Mouse (Mus musculus) MEL (cell line): Measurements from ENCODE around the gene Nemp1. TPM values are rescaled to one million over a fixed set of nuclear protein-coding genes. Genes with fewer than 3 reads are reported as not detected.

Source experiments
- DNase-seq: peaks from one replicate; pipeline ENCODE4 v3.0.0; 2011; ENCODE audit warnings: low read depth, low spot score
- H3K27ac ChIP-seq: 2 replicates; pipeline ENCODE4 v1.5.1; 2012; ENCODE audit warnings: low read depth, mild to moderate bottlenecking, control low read depth, low read length, moderate library complexity; ENCODE audit not compliant: control insufficient read depth
- H3K27me3 ChIP-seq, 2 experiments: fragments of 150-350 bp in 1 of 2; sonication (generic) in 1 of 2; 2 replicates each; pipeline ENCODE4 v1.6.1; 2012; ENCODE audit warnings: low read length in 2 of 2, mild to moderate bottlenecking in 2 of 2, improper control_type of control experiment in 1 of 2, moderate library complexity in 1 of 2; ENCODE audit not compliant: insufficient read depth in 2 of 2, control insufficient read depth in 1 of 2
- H3K36me3 ChIP-seq, 2 experiments: 2 replicates each; pipeline ENCODE4 v1.6.1; 2012 to 2014; ENCODE audit warnings: low read length in 2 of 2, improper control_type of control experiment in 1 of 2, inconsistent platforms in 1 of 2, mild to moderate bottlenecking in 1 of 2; ENCODE audit not compliant: insufficient read depth in 2 of 2, control insufficient read depth in 1 of 2
- H3K4me1 ChIP-seq, 2 experiments: fragments of 150-350 bp in 1 of 2; sonication (generic) in 1 of 2; 2 replicates each; pipeline ENCODE4 v1.6.1; 2012; ENCODE audit warnings: low read length in 2 of 2, improper control_type of control experiment in 1 of 2, mild to moderate bottlenecking in 1 of 2; ENCODE audit not compliant: insufficient read depth in 2 of 2, control insufficient read depth in 1 of 2
- H3K4me3 ChIP-seq, 2 experiments: fragments of 150-350 bp in 1 of 2; sonication (generic) in 1 of 2; 2 replicates each; pipeline ENCODE4 v1.5.1; 2012; ENCODE audit warnings: low read depth in 2 of 2, low read length in 2 of 2, mild to moderate bottlenecking in 2 of 2, moderate library complexity in 2 of 2, control low read depth in 1 of 2, improper control_type of control experiment in 1 of 2; ENCODE audit not compliant: control insufficient read depth in 1 of 2, insufficient read depth in 1 of 2
- H3K79me2 ChIP-seq: 2 replicates; pipeline ENCODE4 v1.6.1; 2012; ENCODE audit warnings: mild to moderate bottlenecking, low read length, moderate library complexity; ENCODE audit not compliant: control insufficient read depth, poor library complexity, insufficient read depth
- H3K9ac ChIP-seq: 2 replicates; pipeline ENCODE4 v1.6.1; 2012; ENCODE audit warnings: low read depth, mild to moderate bottlenecking, control low read depth, low read length, moderate library complexity; ENCODE audit not compliant: control insufficient read depth, poor library complexity, severe bottlenecking
- H3K9me3 ChIP-seq: fragments of 150-350 bp; sonication (generic); replicated peaks from 2 replicates; pipeline ENCODE4 v1.6.1; 2012; ENCODE audit warnings: mild to moderate bottlenecking, low read length, improper control_type of control experiment, moderate library complexity; ENCODE audit not compliant: insufficient read depth
- CHD1 ChIP-seq: IDR thresholded peaks from 2 replicates; pipeline ENCODE4 v1.6.1; 2012; ENCODE audit warnings: low read depth, mild to moderate bottlenecking, inconsistent platforms, low read length, improper control_type of control experiment
- CTCF ChIP-seq, 3 experiments: IDR thresholded peaks in 2 of 3; conservative IDR thresholded peaks in 1 of 3; 2 replicates each; pipeline ENCODE4 v1.5.1; 2011 to 2012; ENCODE audit warnings: low read length in 3 of 3, low read depth in 2 of 3, mild to moderate bottlenecking in 2 of 3, improper control_type of control experiment in 1 of 3, inconsistent platforms in 1 of 3, mixed read lengths in 1 of 3, moderate library complexity in 1 of 3; ENCODE audit not compliant: control insufficient read depth in 1 of 3, insufficient read depth in 1 of 3, poor library complexity in 1 of 3, severe bottlenecking in 1 of 3
- ELF1 ChIP-seq: IDR thresholded peaks from 2 replicates; pipeline ENCODE4 v1.6.1; 2014; ENCODE audit warnings: low read depth, mild to moderate bottlenecking, inconsistent platforms, low read length, improper control_type of control experiment, moderate library complexity
- EP300 ChIP-seq, 2 experiments: IDR thresholded peaks; 2 replicates each; pipeline ENCODE4 v1.6.1; 2011; ENCODE audit warnings: improper control_type of control experiment in 2 of 2, low read length in 2 of 2, low read depth in 1 of 2, mild to moderate bottlenecking in 1 of 2
- GABPA ChIP-seq: IDR thresholded peaks from 2 replicates; pipeline ENCODE4 v1.6.1; 2012; ENCODE audit warnings: low read depth, mild to moderate bottlenecking, inconsistent platforms, low read length, improper control_type of control experiment, moderate library complexity
- HCFC1 ChIP-seq: IDR thresholded peaks from 2 replicates; pipeline ENCODE4 v1.6.1; 2012; ENCODE audit warnings: low read depth, mild to moderate bottlenecking, inconsistent platforms, low read length, improper control_type of control experiment, moderate library complexity
- JUND ChIP-seq: IDR thresholded peaks from 2 replicates; pipeline ENCODE4 v1.6.1; 2011; ENCODE audit warnings: low read depth, mild to moderate bottlenecking, improper control_type of control experiment, low read length
- MAX ChIP-seq: IDR thresholded peaks from 2 replicates; pipeline ENCODE4 v1.6.1; 2011; ENCODE audit warnings: low read length, improper control_type of control experiment
- MEF2A ChIP-seq: IDR thresholded peaks from 2 replicates; pipeline ENCODE4 v1.6.1; 2014; ENCODE audit warnings: low read depth, mild to moderate bottlenecking, inconsistent platforms, low read length, improper control_type of control experiment; ENCODE audit not compliant: poor library complexity, insufficient replicate concordance, severe bottlenecking; ENCODE audit errors: extremely low read depth
- MYB ChIP-seq: IDR thresholded peaks from 2 replicates; pipeline ENCODE4 v1.6.1; 2011; ENCODE audit warnings: mild to moderate bottlenecking, low read depth, low read length, improper control_type of control experiment
- POLR2A ChIP-seq, 2 experiments: IDR thresholded peaks; 2 replicates each; pipeline ENCODE4 v1.6.1; 2011 to 2012; ENCODE audit warnings: low read length in 2 of 2, mild to moderate bottlenecking in 2 of 2, control low read depth in 1 of 2, improper control_type of control experiment in 1 of 2, low read depth in 1 of 2, moderate library complexity in 1 of 2; ENCODE audit not compliant: control insufficient read depth in 1 of 2, insufficient read depth in 1 of 2, poor library complexity in 1 of 2
- RAD21 ChIP-seq: IDR thresholded peaks from 2 replicates; pipeline ENCODE4 v1.6.1; 2011; ENCODE audit warnings: mild to moderate bottlenecking, low read depth, low read length, improper control_type of control experiment
- RCOR1 ChIP-seq: IDR thresholded peaks from 2 replicates; pipeline ENCODE4 v1.6.1; 2012; ENCODE audit warnings: low read depth, mild to moderate bottlenecking, inconsistent platforms, low read length, improper control_type of control experiment
- SIN3A ChIP-seq: IDR thresholded peaks from 2 replicates; pipeline ENCODE4 v1.6.1; 2012; ENCODE audit warnings: low read length, improper control_type of control experiment, inconsistent platforms
- SMC3 ChIP-seq: IDR thresholded peaks from 2 replicates; pipeline ENCODE4 v1.6.1; 2011; ENCODE audit warnings: low read depth, low read length, improper control_type of control experiment
- TCF12 ChIP-seq: IDR thresholded peaks from 2 replicates; pipeline ENCODE4 v1.6.1; 2014; ENCODE audit warnings: low read depth, mild to moderate bottlenecking, inconsistent platforms, low read length, improper control_type of control experiment, moderate library complexity
- UBTF ChIP-seq: IDR thresholded peaks from 2 replicates; pipeline ENCODE4 v1.6.1; 2012; ENCODE audit warnings: low read depth, mild to moderate bottlenecking, inconsistent platforms, low read length, improper control_type of control experiment, moderate library complexity, borderline replicate concordance; ENCODE audit not compliant: insufficient read depth
- USF1 ChIP-seq: IDR thresholded peaks from 2 replicates; pipeline ENCODE4 v1.6.1; 2014; ENCODE audit warnings: low read depth, mild to moderate bottlenecking, inconsistent platforms, low read length, improper control_type of control experiment, moderate library complexity
- ZC3H11A ChIP-seq: IDR thresholded peaks from 2 replicates; pipeline ENCODE4 v1.6.1; 2012; ENCODE audit warnings: low read depth, mild to moderate bottlenecking, inconsistent platforms, low read length, improper control_type of control experiment
- ZNF384 ChIP-seq: IDR thresholded peaks from 2 replicates; pipeline ENCODE4 v1.6.1; 2012; ENCODE audit warnings: low read depth, mild to moderate bottlenecking, inconsistent platforms, low read length, improper control_type of control experiment
- polyA plus RNA-seq, 2 experiments: library from polyadenylated mRNA; stranded (reverse) in 1 of 2; unstranded in 1 of 2; fragments of >175 nt in 1 of 2; fragments of >200 nt in 1 of 2; gene quantifications; 2 replicates each; pipeline versions ENCODE4 v1.2.1 to v1.2.4; 2012; ENCODE audit warnings: low replicate concordance in 2 of 2, low read depth in 1 of 2; ENCODE audit not compliant: insufficient read length in 2 of 2, insufficient read depth in 1 of 2, missing spikeins in 1 of 2
- total RNA-seq: library from RNA; depleted of rRNA; stranded (reverse); fragments of 300-350 nt; gene quantifications from 2 replicates; pipeline ENCODE4 v1.2.3, GENCODE M21; 2012

Nemp1 gene
- total and polyA plus RNA-seq, 3 experiments = 12.1 to 13.9 TPM; not detected in 1

DNA sequence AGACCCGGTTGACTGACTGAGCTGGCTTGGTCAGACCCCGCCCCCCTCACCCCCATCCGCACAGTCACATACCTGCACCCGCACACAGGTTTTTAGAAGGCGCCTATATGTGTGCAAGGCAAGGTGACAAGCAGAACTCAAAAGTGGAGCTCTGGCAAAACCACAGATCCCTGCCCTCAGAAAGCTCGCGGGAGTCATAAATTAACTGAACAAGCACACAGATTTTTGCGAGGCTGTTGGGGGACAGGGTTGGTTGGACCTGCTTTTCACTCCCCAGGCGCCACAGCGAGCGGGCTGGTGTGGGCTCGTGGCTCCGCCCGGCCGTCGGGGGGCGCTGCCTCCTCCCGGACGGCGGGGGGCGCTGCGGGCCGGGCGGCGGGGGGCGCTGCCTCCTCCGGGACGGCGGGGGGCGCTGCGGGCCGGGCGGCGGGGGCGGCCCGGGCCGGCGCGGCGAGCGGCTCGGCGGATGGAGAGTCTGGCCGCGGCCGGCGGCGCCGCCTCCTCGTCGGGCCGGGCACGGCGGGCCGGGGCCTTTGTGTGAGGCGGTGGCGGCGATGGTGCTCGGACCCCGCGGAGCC lies 72.5 kb downstream of the Nemp1 start, which contains the start of gene Zbtb39 (continued):
- TF ChIP-seq ELF1 (no peak), SIN3A (peak; percentile 16; the same call in 1 of the 2 replicates), MYB (no peak), TCF12 (0 out of 2 replicates have a peak, but pooled peaks have one; percentile 16), MEF2A (no peak), CHD1 (no peak), JUND (no peak)

DNA sequence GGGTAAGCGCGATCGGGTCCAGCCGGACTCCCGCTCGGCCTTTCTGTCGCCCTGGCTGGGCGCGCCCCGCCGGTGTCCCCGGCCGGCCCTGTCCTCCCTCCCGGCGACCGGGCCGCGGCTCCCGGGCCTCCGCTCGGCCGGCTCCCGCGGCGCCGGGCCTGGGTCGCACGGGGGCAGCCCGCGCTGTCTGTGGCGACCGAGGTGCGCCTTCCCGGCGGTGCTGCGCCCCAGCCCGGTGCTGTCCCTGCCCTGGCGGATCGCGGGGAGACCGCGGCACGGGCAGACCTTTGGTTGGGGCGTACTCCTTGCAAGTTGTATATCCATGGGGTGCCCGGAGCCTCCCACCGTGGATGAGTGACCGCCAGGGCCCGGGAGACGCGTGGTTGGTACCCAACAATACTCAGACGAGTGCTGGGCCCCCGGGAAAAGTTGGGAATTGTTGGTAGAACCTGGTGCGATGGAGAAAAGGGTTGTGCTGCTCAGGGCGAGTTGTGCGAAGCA lies 73.0 kb downstream of the Nemp1 start:
- H3K9me3 ChIP-seq = no peaks in the 10 kb centered on the region
- peaks cover 9% of the 10 kb centered on the region for H3K79me2 ChIP-seq
- peak; percentile 50 for DNase-seq
- H3K4me3 ChIP-seq = peak overlapping the region; percentile 69
- peaks cover 2 to 22% of the 10 kb centered on the region in 2 experiments; a peak in 2 of 4 replicates for H3K36me3 ChIP-seq
- H3K9ac ChIP-seq = peak overlapping the region; percentile 90
- peak overlapping the region; percentile 42 for H3K27ac ChIP-seq
- H3K27me3 ChIP-seq = no peaks in the 10 kb centered on the region
- TF ChIP-seq POLR2A (IDR thresholded peaks at IDR 0.05; ENCODE audit: control insufficient read depth in 1 of 2, insufficient read depth in 1 of 2, low read depth in 1 of 2, low read length in 2 of 2, poor library complexity in 1 of 2) (no peak), TCF12 (no peak), HCFC1 (peak; percentile 4; the same call in 1 of the 2 replicates), UBTF (no peak), EP300 (IDR thresholded peaks at IDR 0.05; ENCODE audit: low read depth in 1 of 2, low read length in 2 of 2) (no peak), USF1 (no peak), ZNF384 (no peak), GABPA (no peak)
- peaks cover 5 to 23% of the 10 kb centered on the region in 2 experiments; a peak in 3 of 4 replicates for H3K4me1 ChIP-seq

DNA sequence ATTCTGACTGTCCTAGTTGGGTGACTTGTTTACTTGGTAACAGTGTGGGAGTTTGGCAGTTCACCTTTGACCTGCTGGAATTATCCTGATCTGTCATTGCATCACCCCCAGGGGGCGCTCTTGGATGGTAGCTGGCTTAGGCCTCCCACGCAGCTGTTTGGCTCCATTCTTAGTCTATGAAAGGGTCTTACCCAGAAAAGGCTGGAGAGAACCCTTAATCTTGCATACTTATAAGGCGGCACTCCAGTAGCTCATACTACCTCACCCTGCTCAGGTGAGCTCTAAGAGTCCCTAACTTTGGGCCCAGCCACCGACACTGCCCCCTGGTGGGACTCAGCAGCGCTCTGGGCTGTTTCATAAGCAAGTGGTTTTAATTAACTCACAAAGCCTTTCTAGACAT lies 78.0 kb downstream of the Nemp1 start:
- peaks cover 6% of the 10 kb centered on the region for H3K79me2 ChIP-seq
- TF ChIP-seq RCOR1 = no peak
- no peak for TF ChIP-seq MAX
- peak; percentile 49 for TF ChIP-seq SMC3
- peak; percentile 75 to 77 (median 76) for TF ChIP-seq CTCF (IDR thresholded peaks at IDR 0.05 in 2 of 3, conservative IDR thresholded peaks at IDR 0.05 in 1 of 3; ENCODE audit: control insufficient read depth in 1 of 3, insufficient read depth in 1 of 3, low read depth in 2 of 3, low read length in 3 of 3, poor library complexity in 1 of 3, severe bottlenecking in 1 of 3)
- TF ChIP-seq ZC3H11A = peak; percentile 2; the same call in 1 of the 2 replicates
- peak; percentile 40 for TF ChIP-seq RAD21
- TF ChIP-seq, all 39 proteins: peak for 4
- no peak overlapping the region for H3K4me3 ChIP-seq
- H3K36me3 ChIP-seq = peaks cover 2 to 12% of the 10 kb centered on the region in 2 experiments; a peak in 2 of 4 replicates
- H3K27ac ChIP-seq = no peak overlapping the region
- peaks cover 5 to 8% of the 10 kb centered on the region in 2 experiments; a peak in 2 of 4 replicates for H3K4me1 ChIP-seq
- no peaks in the 10 kb centered on the region for H3K9me3 ChIP-seq
- H3K9ac ChIP-seq = no peak overlapping the region
- no peaks in the 10 kb centered on the region for H3K27me3 ChIP-seq
- peak; percentile 49 for DNase-seq
